Mouse (Mus musculus) lung, embryonic 15.5 days (tissue): ENCODE measurements around the gene Scamp3. TPM values are rescaled to one million over a fixed set of nuclear protein-coding genes. Genes with fewer than 3 reads are reported as not detected.

ENCODE experiments used
- ATAC-seq: fragments of 200-750 bp; cut with Nextera tagmentation; 2 replicates; pipeline ENCODE4 v1.8.0; 2017; ENCODE audit warnings: moderate number of reproducible peaks, borderline replicate concordance; ENCODE audit not compliant: low FRiP score, low TSS enrichment; ENCODE audit errors: extremely low read depth
- H3K27ac ChIP-seq: fragments of 300-500 bp; sonication (generic); 2 replicates; pipeline ENCODE4 v1.5.1; 2015; ENCODE audit warnings: moderate library complexity, mild to moderate bottlenecking, inconsistent platforms
- H3K27me3 ChIP-seq: fragments of 300-500 bp; sonication (generic); 2 replicates; pipeline ENCODE4 v1.6.1; 2015; ENCODE audit warnings: inconsistent platforms
- H3K36me3 ChIP-seq: fragments of 300-500 bp; sonication (generic); 2 replicates; pipeline ENCODE4 v1.6.1; 2015; ENCODE audit warnings: inconsistent platforms
- H3K4me1 ChIP-seq: fragments of 300-500 bp; sonication (generic); 2 replicates; pipeline ENCODE4 v1.6.1; 2015; ENCODE audit warnings: inconsistent platforms
- H3K4me2 ChIP-seq: fragments of 300-500 bp; sonication (generic); 2 replicates; pipeline ENCODE4 v1.6.1; 2015; ENCODE audit warnings: inconsistent platforms, mild to moderate bottlenecking, moderate library complexity
- H3K4me3 ChIP-seq: fragments of 300-500 bp; sonication (generic); 2 replicates; pipeline ENCODE4 v1.5.1; 2015; ENCODE audit warnings: mild to moderate bottlenecking, inconsistent platforms
- H3K9ac ChIP-seq: fragments of 300-500 bp; sonication (generic); 2 replicates; pipeline ENCODE4 v1.6.1; 2015; ENCODE audit warnings: inconsistent platforms
- H3K9me3 ChIP-seq: fragments of 300-500 bp; sonication (generic); 2 replicates; pipeline ENCODE4 v1.6.1; 2016; ENCODE audit warnings: inconsistent platforms
- WGBS: fragments of 180-500 bp; shearing (Covaris S2); methylation state at CpG from one replicate; pipeline ENCODE4 v1.1.7; 2015; 5-methylcytosine and 5-hydroxymethylcytosine counted together
- microRNA counts: library from miRNA; unstranded; fragments of <30 nt; microRNA quantifications from one replicate; lab custom pipeline; 2016
- microRNA-seq: library from miRNA; unstranded; fragments of <30 nt; microRNA quantifications from one replicate; pipeline ENCODE4, GENCODE M21; 2016
- polyA plus RNA-seq: library from polyadenylated mRNA; unstranded; fragments of >200 nt; fragmentation: Nextera tagmentation; extraction: Ambion mirVana; gene quantifications from 2 replicates; pipeline ENCODE4 v1.2.1, GENCODE M21; 2015

Scamp3 gene
- polyA plus RNA-seq, 1 experiment from 2014 or later, result 110 TPM

- ATAC-seq, result no peak
- H3K36me3 ChIP-seq, result no peaks in the 10 kb centered on the region
- H3K9me3 ChIP-seq, result no peaks in the 10 kb centered on the region
- 61% methylated on average over 2 of the region's 2 CpGs for WGBS
- H3K4me3 ChIP-seq, result peak overlapping the region; percentile 46
- peak overlapping the region; percentile 83 for H3K4me2 ChIP-seq
- H3K27ac ChIP-seq, result no peak overlapping the region
- H3K9ac ChIP-seq, result no peak overlapping the region
- peaks cover 13% of the 10 kb centered on the region; the same call in 1 of the 2 replicates for H3K27me3 ChIP-seq
- peaks cover 49% of the 10 kb centered on the region for H3K4me1 ChIP-seq
Observed at GRCm38 (mm10) chr3:89230561-89230960, 53.3 kb downstream of the Scamp3 start.

GRCm38 (mm10) chr3:89231345-89231744, 54.1 kb downstream of the Scamp3 start:
- Histone ChIP-seq H3K27ac (peak overlapping the region; percentile 86), H3K4me3 (peak overlapping the region; percentile 46)

GRCm38 (mm10) chr3:89231772-89232275, 54.6 kb downstream of the Scamp3 start:
- H3K27me3 ChIP-seq, result peaks cover 13% of the 10 kb centered on the region; the same call in 1 of the 2 replicates
- H3K4me3 ChIP-seq, result peak overlapping the region; percentile 46
- peak overlapping the region; percentile 86 for H3K27ac ChIP-seq
- no peaks in the 10 kb centered on the region for H3K9me3 ChIP-seq
- ATAC-seq, result no peak
- 64% methylated on average over 16 of the region's 16 CpGs for WGBS
- H3K4me2 ChIP-seq, result peak overlapping the region; percentile 83
- H3K9ac ChIP-seq, result peak overlapping the region; percentile 17; the same call in 1 of the 2 replicates
- H3K36me3 ChIP-seq, result no peaks in the 10 kb centered on the region
- peaks cover 44% of the 10 kb centered on the region for H3K4me1 ChIP-seq

More at GRCm38 (mm10) chr3:89231345-89231744, 54.1 kb downstream of the Scamp3 start:
- Histone ChIP-seq H3K9ac (peak overlapping the region; percentile 17; the same call in 1 of the 2 replicates), H3K9me3 (no peaks in the 10 kb centered on the region), H3K36me3 (no peaks in the 10 kb centered on the region), H3K4me2 (peak overlapping the region; percentile 83), H3K4me1 (peaks cover 49% of the 10 kb centered on the region), H3K27me3 (peaks cover 13% of the 10 kb centered on the region; the same call in 1 of the 2 replicates)
- 43% methylated on average over 7 of the region's 7 CpGs for WGBS
- no peak for ATAC-seq

MicroRNA genes within 50 kb of the gene (microRNA counts, 519-probe panel; counts per million panel counts)
- 2,091 counts per million, percentile 21 among the panel's probes with 10 or more counts for microRNA mmu-miR-92b (lab: Ali Mortazavi, UCI)

Small RNAs within 50 kb of the gene (microRNA-seq; reads per million reads assigned to microRNA genes)
- 2,359 reads per million, percentile 84 among the genes with 10 or more reads in this experiment for gene Mir92b

Other genes with a start within 250 kb of the Scamp3 start
- gene Ash1l, start 226.9 kb upstream of the Scamp3 start, polyA plus RNA-seq, result 16.9 and 20.1 TPM in 2 replicates
- 139 and 140 TPM in 2 replicates for gene Dap3, start 226.3 kb upstream of the Scamp3 start, polyA plus RNA-seq
- gene Rusc1, start 84.2 kb upstream of the Scamp3 start, polyA plus RNA-seq, result 16.0 and 16.6 TPM in 2 replicates
- 0.17 TPM in 1 of 2 replicates, not detected in the other for gene Gm43738, start 76.4 kb upstream of the Scamp3 start, polyA plus RNA-seq
- gene Fdps, start 75.5 kb upstream of the Scamp3 start, polyA plus RNA-seq, result 166 TPM in 2 replicates
- 0.17 and 0.92 TPM in 2 replicates for gene Pklr, start 41.3 kb upstream of the Scamp3 start, polyA plus RNA-seq
- 1.2 and 1.9 TPM in 2 replicates for gene Hcn3, start 17.3 kb upstream of the Scamp3 start, polyA plus RNA-seq
- 27.8 and 28.9 TPM in 2 replicates for gene Clk2, start 12.7 kb upstream of the Scamp3 start, polyA plus RNA-seq
- 12.9 and 18.4 TPM in 2 replicates for gene Fam189b, start 5.7 kb downstream of the Scamp3 start, polyA plus RNA-seq
- 37.2 and 42.6 TPM in 2 replicates for gene Gba, start 25.5 kb downstream of the Scamp3 start, polyA plus RNA-seq
- 54.4 and 58.4 TPM in 2 replicates for gene Thbs3, start 37.7 kb downstream of the Scamp3 start, polyA plus RNA-seq
- gene Mtx1, start 49.6 kb downstream of the Scamp3 start, polyA plus RNA-seq, result 195 and 197 TPM in 2 replicates
- 74.3 and 88.9 TPM in 2 replicates for gene Muc1, start 51.6 kb downstream of the Scamp3 start, polyA plus RNA-seq
- gene Krtcap2, start 68.5 kb downstream of the Scamp3 start, polyA plus RNA-seq, result 282 and 311 TPM in 2 replicates
- gene Trim46, start 68.8 kb downstream of the Scamp3 start, polyA plus RNA-seq, result 7.2 and 7.9 TPM in 2 replicates
- 122 and 130 TPM in 2 replicates for gene Dpm3, start 81.9 kb downstream of the Scamp3 start, polyA plus RNA-seq
- 62.3 and 65.4 TPM in 2 replicates for gene Slc50a1, start 93.1 kb downstream of the Scamp3 start, polyA plus RNA-seq
- gene Efna1, start 103.7 kb downstream of the Scamp3 start, polyA plus RNA-seq, result 89.7 and 94.5 TPM in 2 replicates
- gene Efna3, start 145.5 kb downstream of the Scamp3 start, polyA plus RNA-seq, result 5.8 and 6.0 TPM in 2 replicates
- 29.0 and 29.9 TPM in 2 replicates for gene Efna4, start 160.6 kb downstream of the Scamp3 start, polyA plus RNA-seq
- 61.5 and 63.0 TPM in 2 replicates for gene Adam15, start 172.5 kb downstream of the Scamp3 start, polyA plus RNA-seq
- 0.11 and 0.19 TPM in 2 replicates for gene Dcst2, start 184.5 kb downstream of the Scamp3 start, polyA plus RNA-seq
- 0.21 TPM in 1 of 2 replicates, not detected in the other for gene Dcst1, start 187.8 kb downstream of the Scamp3 start, polyA plus RNA-seq
- 3.7 TPM in 2 replicates for gene Zbtb7b, start 217.3 kb downstream of the Scamp3 start, polyA plus RNA-seq
- gene Lenep, start 225.3 kb downstream of the Scamp3 start, polyA plus RNA-seq, result not detected in 2 replicates
- gene Flad1, start 234.4 kb downstream of the Scamp3 start, polyA plus RNA-seq, result 21.3 and 23.1 TPM in 2 replicates
- 556 and 595 TPM in 2 replicates for gene Cks1b, start 240.9 kb downstream of the Scamp3 start, polyA plus RNA-seq
- gene Shc1, start 241.0 kb downstream of the Scamp3 start, polyA plus RNA-seq, result 108 and 111 TPM in 2 replicates